Mouse (Mus musculus) spleen, postnatal 10 days (tissue): Measurements from ENCODE around the gene Gm3138.
"Not testable (repeated sequence)": the region's sequence is repeated elsewhere in the genome, so short reads cannot be mapped to it uniquely, and the experiment has no call there.

Source experiments
- DNase-seq, 2 experiments: peaks; one replicate each; pipeline ENCODE4 v3.0.0; 2021 to 2022; ENCODE audit warnings: low spot score in 2 of 2

Gm3138 gene

GRCm38 (mm10) chr14:4249331-4249730 lies at the start of gene Gm3138:
Gene Gm3138, plus strand, starts transcription at chr14:4249631.
- DNase-seq, result not testable (repeated sequence)

GRCm38 (mm10) chr14:4269238-4269950 lies 20.0 kb downstream of the Gm3138 start:
- not testable (repeated sequence) for DNase-seq

GRCm38 (mm10) chr14:4279828-4280227 lies 30.4 kb downstream of the Gm3138 start:
- peak in 1 of 2 experiments; percentile 20 for DNase-seq
